12 mouse cellular contexts compared by ENCODE assay signal in the genomic region with DNA sequence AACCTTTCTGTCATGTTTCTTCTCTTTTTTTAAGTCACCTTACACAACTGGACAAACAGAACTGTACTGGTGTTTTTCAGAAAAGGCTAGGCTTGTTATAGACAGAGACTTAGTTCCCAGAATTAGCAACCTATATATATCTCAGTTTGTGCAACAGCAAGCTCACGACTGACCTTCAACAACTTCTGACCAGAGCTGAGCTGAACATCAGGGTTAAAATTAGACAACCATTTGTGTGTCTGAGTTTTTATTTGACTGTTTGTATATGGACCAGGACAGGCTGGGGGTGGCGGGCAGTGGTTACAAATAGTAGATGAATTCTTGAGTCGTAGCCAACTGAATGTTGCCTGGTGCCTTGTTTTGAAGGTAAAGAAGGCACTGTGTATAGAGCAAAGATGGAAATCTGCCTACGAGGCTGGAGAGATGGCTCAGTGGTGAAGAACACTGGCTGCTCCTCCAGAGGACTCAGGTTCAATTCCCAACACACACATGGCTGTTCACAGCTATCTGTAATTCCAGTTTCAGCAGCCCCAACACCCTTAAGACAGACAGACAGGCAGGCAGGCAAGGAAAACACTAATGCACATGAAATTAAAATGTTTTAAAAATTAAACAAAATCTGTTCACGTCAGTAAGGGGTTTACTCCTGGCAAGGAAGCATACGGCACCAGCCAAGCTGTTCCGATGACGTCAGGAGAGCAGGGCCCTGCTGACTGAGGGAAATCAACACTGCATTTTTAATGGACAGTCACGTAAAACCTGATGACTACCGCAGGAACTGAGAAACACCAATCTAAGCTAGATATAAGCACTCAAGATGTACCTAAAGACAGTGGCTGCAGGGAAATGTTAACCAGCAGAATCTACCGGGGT.
DNase-seq lines count a peak whose midpoint lies in the region; ATAC-seq and TF ChIP-seq lines count a peak whose summit lies in the region.
"Had no signal": no experiment of that assay in that cellular context is flagged by ENCODE, and none has a peak within 500 bp of the region (broad histone marks: within the 10 kb centered on the region; RNA-seq: fewer than 3 reads in every experiment).

No protein-coding gene starts in this region.

- H3K79me2 ChIP-seq in myocyte (ENCODE audit: control insufficient read depth, insufficient read depth) = peaks cover 17% of the 10 kb centered on the region

- no peaks in the 10 kb centered on the region for H3K4me1 ChIP-seq in embryonic facial prominence, embryonic 14.5 days (ENCODE audit: control insufficient read depth, insufficient read depth, low read length)
- peaks cover 4% of the 10 kb centered on the region; the same call in 1 of the 2 replicates for H3K4me1 ChIP-seq in embryonic facial prominence, embryonic 10.5 days
- no peaks in the 10 kb centered on the region; the same call in none of the 2 replicates for H3K4me1 ChIP-seq in liver, embryonic 15.5 days (replicated peaks)
- no peaks in the 10 kb centered on the region for H3K4me1 ChIP-seq in liver, embryonic 12.5 days
- peaks cover 11% of the 10 kb centered on the region for H3K4me1 ChIP-seq in heart, postnatal 0 days (ENCODE audit: control insufficient read depth, insufficient read depth)

- no peak overlapping the region for H3K4me3 ChIP-seq in embryonic facial prominence, embryonic 14.5 days (ENCODE audit: low read depth, low read length)
- H3K4me3 ChIP-seq in embryonic facial prominence, embryonic 10.5 days = no peak overlapping the region
- no peak overlapping the region for H3K4me3 ChIP-seq in liver, embryonic 15.5 days (replicated peaks)
- no peak overlapping the region for H3K4me3 ChIP-seq in liver, embryonic 12.5 days
- H3K4me3 ChIP-seq in heart, postnatal 0 days (ENCODE audit: low read depth, low read length) = no peak overlapping the region
- H3K4me3 ChIP-seq in myocyte = no peak overlapping the region

- no peak overlapping the region for H3ac ChIP-seq in myocyte (ENCODE audit: control insufficient read depth, insufficient read length)

- H3K27ac ChIP-seq in embryonic facial prominence, embryonic 14.5 days (replicated peaks; ENCODE audit: low read depth, low read length) = no peak overlapping the region
- no peak overlapping the region for H3K27ac ChIP-seq in embryonic facial prominence, embryonic 10.5 days (replicated peaks)
- 0 out of 2 replicates have a peak overlapping the region, but pooled peaks have one; percentile 10 for H3K27ac ChIP-seq in liver, embryonic 15.5 days (replicated peaks)
- no peak overlapping the region for H3K27ac ChIP-seq in liver, embryonic 12.5 days
- H3K27ac ChIP-seq in heart, postnatal 0 days (ENCODE audit: low read depth) = peak overlapping the region; percentile 88
- H3K27ac ChIP-seq: liver, embryonic 14.5 days had no signal

- no peaks in the 10 kb centered on the region for H3K9me3 ChIP-seq in embryonic facial prominence, embryonic 14.5 days (ENCODE audit: control insufficient read depth, low read length)
- no peaks in the 10 kb centered on the region for H3K9me3 ChIP-seq in embryonic facial prominence, embryonic 10.5 days
- no peaks in the 10 kb centered on the region for H3K9me3 ChIP-seq in liver, embryonic 15.5 days (replicated peaks)
- no peaks in the 10 kb centered on the region for H3K9me3 ChIP-seq in liver, embryonic 12.5 days (replicated peaks)
- H3K9me3 ChIP-seq in heart, postnatal 0 days (replicated peaks; ENCODE audit: control insufficient read depth, low read length) = no peaks in the 10 kb centered on the region

- no peak for DNase-seq in embryonic facial prominence, embryonic 14.5 days (ENCODE audit: low spot score)
- DNase-seq in embryonic facial prominence, embryonic 10.5 days (ENCODE audit: low spot score) = no peak
- DNase-seq in heart, postnatal 0 days (ENCODE audit: low spot score) = peak; percentile 54
- no peak for DNase-seq in urinary bladder, postnatal 36 days (ENCODE audit: low spot score in 2 of 2)
- DNase-seq in urinary bladder, adult 2 months (ENCODE audit: low spot score) = no peak
- DNase-seq: adrenal gland, adult 8-10 months; cerebellum, adult 9-11 months; kidney, postnatal 4 days had no signal

- H3K36me3 ChIP-seq in embryonic facial prominence, embryonic 14.5 days (ENCODE audit: control insufficient read depth, insufficient read depth, low read length) = no peaks in the 10 kb centered on the region
- H3K36me3 ChIP-seq in embryonic facial prominence, embryonic 10.5 days (replicated peaks) = no peaks in the 10 kb centered on the region
- H3K36me3 ChIP-seq in liver, embryonic 15.5 days (replicated peaks) = no peaks in the 10 kb centered on the region
- H3K36me3 ChIP-seq in liver, embryonic 12.5 days = no peaks in the 10 kb centered on the region
- H3K36me3 ChIP-seq in heart, postnatal 0 days (replicated peaks; ENCODE audit: control insufficient read depth, insufficient read depth, low read length) = no peaks in the 10 kb centered on the region
- H3K36me3 ChIP-seq in myocyte (ENCODE audit: control insufficient read depth, insufficient read depth) = no peaks in the 10 kb centered on the region

- H3K27me3 ChIP-seq in embryonic facial prominence, embryonic 14.5 days (replicated peaks; ENCODE audit: control insufficient read depth, insufficient read depth, low read length) = no peaks in the 10 kb centered on the region
- no peaks in the 10 kb centered on the region for H3K27me3 ChIP-seq in embryonic facial prominence, embryonic 10.5 days (replicated peaks; ENCODE audit: low read depth, poor library complexity, severe bottlenecking)
- no peaks in the 10 kb centered on the region for H3K27me3 ChIP-seq in liver, embryonic 15.5 days
- H3K27me3 ChIP-seq in liver, embryonic 12.5 days (replicated peaks) = no peaks in the 10 kb centered on the region
- no peaks in the 10 kb centered on the region for H3K27me3 ChIP-seq in heart, postnatal 0 days (ENCODE audit: control insufficient read depth, insufficient read depth, low read length)
- H3K27me3 ChIP-seq in myocyte (ENCODE audit: control insufficient read depth, insufficient read depth, insufficient read length) = no peaks in the 10 kb centered on the region

- no peak for TF ChIP-seq POLR2A in myocyte (IDR thresholded peaks at IDR 0.05; ENCODE audit: insufficient read length, low read depth)

- 72% methylated on average over 11 of the region's 11 CpGs for WGBS in embryonic facial prominence, embryonic 14.5 days
- whole genome bisulfite sequencing in embryonic facial prominence, embryonic 10.5 days = 90% methylated on average over 11 of the region's 11 CpGs
- 59% methylated on average over 11 of the region's 11 CpGs for WGBS in liver, embryonic 15.5 days (ENCODE audit: insufficient replicate concordance)
- 70% methylated on average over 11 of the region's 11 CpGs for WGBS in liver, embryonic 12.5 days (ENCODE audit: insufficient replicate concordance)
- 31% methylated on average over 11 of the region's 11 CpGs for WGBS in heart, postnatal 0 days

- no peak overlapping the region for H3K4me2 ChIP-seq in embryonic facial prominence, embryonic 14.5 days (ENCODE audit: low read depth, low read length)
- H3K4me2 ChIP-seq in liver, embryonic 15.5 days = no peak overlapping the region
- H3K4me2 ChIP-seq in liver, embryonic 12.5 days = no peak overlapping the region
- no peak overlapping the region for H3K4me2 ChIP-seq in heart, postnatal 0 days (ENCODE audit: low read depth, low read length)
- peak overlapping the region; percentile 26 for H3K4me2 ChIP-seq in myocyte (ENCODE audit: low read depth)

- no peak for TF ChIP-seq EP300 in heart, postnatal 0 days (IDR thresholded peaks at IDR 0.05; ENCODE audit: low read depth)

- no peak overlapping the region for H3K9ac ChIP-seq in embryonic facial prominence, embryonic 14.5 days (ENCODE audit: low read depth, low read length)
- H3K9ac ChIP-seq in liver, embryonic 15.5 days = no peak overlapping the region
- H3K9ac ChIP-seq in liver, embryonic 12.5 days = no peak overlapping the region
- no peak overlapping the region for H3K9ac ChIP-seq in heart, postnatal 0 days (replicated peaks; ENCODE audit: low read depth, low read length)
- H3K9ac ChIP-seq: liver, embryonic 14.5 days had no signal

- ATAC-seq in embryonic facial prominence, embryonic 14.5 days (ENCODE audit: low read depth) = peak; percentile 33; the same call in 1 of the 2 replicates
- ATAC-seq in liver, embryonic 15.5 days (ENCODE audit: insufficient read depth) = peak; percentile 60
- ATAC-seq in liver, embryonic 12.5 days = no peak
- ATAC-seq in heart, postnatal 0 days (ENCODE audit: insufficient read depth, low read depth) = peak; percentile 75

- TF ChIP-seq CTCF in heart, postnatal 0 days (IDR thresholded peaks at IDR 0.05; ENCODE audit: low read depth) = no peak

TF ChIP-seq in myocyte, 11 proteins besides CTCF, POLR2A, EP300 and RAD21:
- TF ChIP-seq MYOG (IDR thresholded peaks at IDR 0.05; ENCODE audit: control insufficient read depth in 1 of 3, insufficient read depth in 1 of 3, insufficient read length in 2 of 3, low read depth in 2 of 3) (no peak), TCF12 (IDR thresholded peaks at IDR 0.05; ENCODE audit: insufficient read depth, poor library complexity, severe bottlenecking) (no peak), CEBPB (IDR thresholded peaks at IDR 0.05; ENCODE audit: insufficient read depth, poor library complexity, severe bottlenecking) (peak; percentile 10; the same call in 1 of the 2 replicates), TCF3 (IDR thresholded peaks at IDR 0.05; ENCODE audit: insufficient read length, low read depth) (no peak)

Comparison
In these comparisons a context has a peak if more than half of its experiments do, and no peak if none do; other contexts are left out.
1. H3K27ac ChIP-seq: peak in liver, embryonic 15.5 days (single experiment) and heart, postnatal 0 days (single experiment); none in embryonic facial prominence, embryonic 14.5 days (single experiment), embryonic facial prominence, embryonic 10.5 days (single experiment) and liver, embryonic 12.5 days (single experiment).